Mouse (Mus musculus): ENCODE measurements around the gene Ugt1a6a. TPM values are rescaled to one million over a fixed set of nuclear protein-coding genes. Genes with fewer than 3 reads are reported as not detected.

Ugt1a6a gene
- polyA plus RNA-seq, 1 experiment from 2014 or later, result 4.4 TPM

DNA sequence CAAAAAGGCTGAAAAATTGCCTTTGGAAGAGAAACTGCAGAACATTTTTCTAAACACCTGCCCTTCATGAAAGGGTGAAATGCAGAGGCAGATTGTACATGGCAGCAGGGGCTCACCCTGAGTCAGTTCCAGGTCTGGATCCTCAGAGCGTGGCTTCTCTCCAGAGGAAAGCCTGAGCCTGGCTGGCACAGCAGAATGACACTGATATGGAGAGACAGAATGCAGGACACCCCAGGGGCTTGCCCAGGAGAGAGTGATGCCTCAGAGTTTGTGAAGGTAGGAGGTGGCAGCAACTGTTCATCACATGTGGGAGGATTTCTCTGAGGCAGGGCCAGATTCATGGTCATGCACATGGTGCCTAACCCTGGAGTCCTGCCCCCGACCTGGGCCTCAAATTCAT lies 65.4 kb downstream of the Ugt1a6a start:
- Histone ChIP-seq H3K36me3 (0 out of 2 replicates have a peak, but pooled peaks cover 3% of the 10 kb centered on the region), H3K27ac (replicated peaks) (no peak overlapping the region), H3K9ac (replicated peaks) (no peak overlapping the region), H3K9me3 (no peaks in the 10 kb centered on the region), H3K4me2 (replicated peaks) (no peak overlapping the region), H3K4me3 (no peak overlapping the region), H3K4me1 (peaks cover 1% of the 10 kb centered on the region; the same call in 1 of the 2 replicates), H3K27me3 (no peaks in the 10 kb centered on the region)
- WGBS, result 81% methylated on average over 2 of the region's 2 CpGs
- no peak for ATAC-seq (replicated peaks)

DNA sequence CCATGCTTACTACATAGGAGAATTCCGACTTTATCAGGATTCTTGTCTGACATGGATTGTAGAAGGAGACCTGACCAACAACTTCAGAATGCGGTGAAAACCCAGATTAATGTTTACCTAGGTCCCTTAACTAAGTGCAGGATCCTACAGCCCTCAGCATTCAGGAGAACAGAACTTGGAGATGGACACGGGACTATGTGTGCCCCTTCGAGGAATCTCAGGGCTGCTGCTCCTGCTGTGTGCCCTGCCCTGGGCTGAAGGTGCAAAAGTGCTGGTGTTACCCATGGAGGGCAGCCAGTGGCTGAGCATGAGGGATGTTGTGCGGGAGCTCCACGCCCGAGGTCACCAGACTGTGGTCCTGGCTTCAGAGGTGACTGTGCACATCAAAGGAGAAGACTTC lies 65.8 kb downstream of the Ugt1a6a start, which contains the start of gene Ugt1a2:
TSS of gene Ugt1a2 (plus strand) at position 146 of the 400 bp plus-strand sequence.
- Histone ChIP-seq H3K27ac (replicated peaks) (no peak within 1 kb of the TSS), H3K9me3 (no peaks in the 10 kb centered on the region), H3K27me3 (no peaks in the 10 kb centered on the region), H3K4me1 (peaks cover 6% of the 10 kb centered on the region; the same call in 1 of the 2 replicates), H3K4me2 (replicated peaks) (no peak within 1 kb of the TSS), H3K36me3 (0 out of 2 replicates have a peak, but pooled peaks cover 3% of the 10 kb centered on the region), H3K4me3 (no peak within 1 kb of the TSS), H3K9ac (replicated peaks) (no peak within 1 kb of the TSS)
- no peak for ATAC-seq (replicated peaks)
- WGBS, result 84% methylated on average over 7 of the region's 7 CpGs

DNA sequence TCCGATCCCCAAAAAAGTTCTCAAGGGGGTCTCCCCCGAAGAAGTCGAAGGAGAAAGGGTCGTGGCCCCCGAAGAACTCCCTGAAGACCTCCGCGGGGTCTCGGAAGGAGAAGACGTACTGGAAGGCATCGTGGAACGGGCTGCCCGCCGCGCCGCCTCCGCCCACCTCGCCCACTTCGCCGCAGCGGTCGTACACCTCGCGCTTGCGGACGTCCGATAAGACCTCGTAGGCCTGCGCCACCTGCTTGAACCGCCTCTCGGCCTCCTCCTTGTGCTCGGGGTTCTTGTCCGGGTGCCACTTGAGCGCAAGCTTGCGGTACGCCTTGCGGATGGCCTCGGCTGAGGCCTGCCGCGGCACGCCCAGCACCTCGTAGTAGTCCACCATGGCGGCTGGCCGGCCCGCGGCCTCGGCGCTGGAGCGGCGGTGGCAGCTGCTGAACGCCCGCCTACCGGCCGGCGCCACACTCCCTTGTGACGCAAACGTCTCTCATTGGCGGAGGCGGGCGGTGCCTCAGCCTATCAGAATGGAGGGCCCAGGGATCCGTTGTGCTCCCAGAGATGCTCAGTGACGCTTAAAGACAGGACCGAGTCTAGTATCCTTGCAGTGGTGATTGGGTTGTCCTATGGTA lies 70.8 kb downstream of the Ugt1a6a start, which contains the start of gene Dnajb3:
TSS of gene Dnajb3 (minus strand) at position 489 of the 629 bp plus-strand sequence.
- no peaks in the 10 kb centered on the region for H3K27me3 ChIP-seq
- peak; percentile 100 for ATAC-seq (replicated peaks)
- peak within 1 kb of the TSS; percentile 66 for H3K4me3 ChIP-seq
- WGBS, result 5% methylated on average over 59 of the region's 62 CpGs
- H3K4me1 ChIP-seq, result peaks cover 10% of the 10 kb centered on the region
- H3K4me2 ChIP-seq (replicated peaks), result peak within 1 kb of the TSS; percentile 92
- peak within 1 kb of the TSS; percentile 58; the same call in 1 of the 2 replicates for H3K27ac ChIP-seq (replicated peaks)
- H3K36me3 ChIP-seq, result 0 out of 2 replicates have a peak, but pooled peaks cover 3% of the 10 kb centered on the region
- H3K9me3 ChIP-seq, result no peaks in the 10 kb centered on the region
- H3K9ac ChIP-seq (replicated peaks), result peak within 1 kb of the TSS; percentile 64

DNA sequence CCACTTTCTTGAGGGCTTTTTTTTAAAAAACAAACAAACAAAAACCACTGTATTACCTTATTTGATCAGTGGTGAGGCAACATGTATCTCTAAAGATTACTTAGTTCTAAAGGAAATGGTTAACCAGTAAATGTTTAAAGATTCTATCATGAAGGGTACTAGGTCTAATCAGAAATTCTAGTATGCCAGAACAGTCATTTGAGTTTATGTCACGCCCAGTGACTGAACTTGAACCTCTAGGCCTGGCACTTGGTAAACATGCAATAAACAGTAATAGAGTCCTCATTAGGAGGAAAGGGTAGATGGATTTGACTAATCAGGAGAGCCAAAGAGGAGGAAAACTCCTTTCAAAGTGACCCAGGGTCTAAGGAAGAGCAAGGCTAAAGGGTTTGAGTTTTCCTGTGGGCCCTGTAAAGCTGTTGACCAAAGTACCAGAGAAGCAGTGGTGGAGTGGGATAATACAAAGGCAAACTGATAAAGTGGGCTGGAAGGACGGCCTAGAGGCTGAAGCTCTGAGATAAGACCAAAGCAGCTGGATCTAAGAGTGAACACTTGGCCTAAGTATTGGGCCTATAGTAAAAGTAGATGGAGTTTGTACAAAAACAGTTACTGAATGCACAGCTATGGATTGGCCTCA lies 72.4 kb downstream of the Ugt1a6a start:
- Histone ChIP-seq H3K4me2 (replicated peaks) (no peak overlapping the region), H3K27ac (replicated peaks) (no peak overlapping the region), H3K9me3 (peaks cover 7% of the 10 kb centered on the region), H3K36me3 (0 out of 2 replicates have a peak, but pooled peaks cover 3% of the 10 kb centered on the region), H3K4me1 (peaks cover 10% of the 10 kb centered on the region), H3K9ac (replicated peaks) (no peak overlapping the region), H3K4me3 (no peak overlapping the region), H3K27me3 (no peaks in the 10 kb centered on the region)
- WGBS, result 80% methylated on average over 2 of the region's 2 CpGs
- no peak for ATAC-seq (replicated peaks)

DNA sequence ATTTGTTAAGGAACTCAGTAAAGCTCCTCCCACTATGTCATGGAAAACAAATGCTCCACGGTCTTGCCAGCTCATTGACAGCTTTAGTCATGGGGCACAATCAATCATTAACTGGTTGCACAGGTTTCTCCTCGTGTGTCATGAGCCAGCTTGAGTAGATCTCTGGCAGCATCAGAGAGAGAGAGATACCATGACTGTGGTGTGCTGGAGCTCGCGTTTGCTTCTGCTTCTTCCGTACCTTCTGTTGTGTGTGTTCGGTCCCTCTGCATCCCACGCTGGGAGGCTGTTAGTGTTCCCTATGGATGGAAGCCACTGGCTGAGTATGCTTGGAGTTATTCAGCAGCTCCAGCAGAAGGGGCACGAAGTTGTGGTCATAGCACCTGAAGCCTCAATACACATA lies 77.2 kb downstream of the Ugt1a6a start, which contains the start of gene Ugt1a1:
TSS of gene Ugt1a1 (plus strand) at position 148 of the 400 bp plus-strand sequence.
- no peak for ATAC-seq (replicated peaks)
- H3K27ac ChIP-seq (replicated peaks), result no peak within 1 kb of the TSS
- H3K36me3 ChIP-seq, result no peaks in the 10 kb centered on the region
- 70% methylated on average over 8 of the region's 8 CpGs for WGBS
- no peak within 1 kb of the TSS for H3K4me2 ChIP-seq (replicated peaks)
- no peak within 1 kb of the TSS for H3K4me3 ChIP-seq
- H3K9me3 ChIP-seq, result peaks cover 51% of the 10 kb centered on the region
- no peak within 1 kb of the TSS for H3K9ac ChIP-seq (replicated peaks)
- H3K27me3 ChIP-seq, result no peaks in the 10 kb centered on the region
- no peaks in the 10 kb centered on the region for H3K4me1 ChIP-seq

DNA sequence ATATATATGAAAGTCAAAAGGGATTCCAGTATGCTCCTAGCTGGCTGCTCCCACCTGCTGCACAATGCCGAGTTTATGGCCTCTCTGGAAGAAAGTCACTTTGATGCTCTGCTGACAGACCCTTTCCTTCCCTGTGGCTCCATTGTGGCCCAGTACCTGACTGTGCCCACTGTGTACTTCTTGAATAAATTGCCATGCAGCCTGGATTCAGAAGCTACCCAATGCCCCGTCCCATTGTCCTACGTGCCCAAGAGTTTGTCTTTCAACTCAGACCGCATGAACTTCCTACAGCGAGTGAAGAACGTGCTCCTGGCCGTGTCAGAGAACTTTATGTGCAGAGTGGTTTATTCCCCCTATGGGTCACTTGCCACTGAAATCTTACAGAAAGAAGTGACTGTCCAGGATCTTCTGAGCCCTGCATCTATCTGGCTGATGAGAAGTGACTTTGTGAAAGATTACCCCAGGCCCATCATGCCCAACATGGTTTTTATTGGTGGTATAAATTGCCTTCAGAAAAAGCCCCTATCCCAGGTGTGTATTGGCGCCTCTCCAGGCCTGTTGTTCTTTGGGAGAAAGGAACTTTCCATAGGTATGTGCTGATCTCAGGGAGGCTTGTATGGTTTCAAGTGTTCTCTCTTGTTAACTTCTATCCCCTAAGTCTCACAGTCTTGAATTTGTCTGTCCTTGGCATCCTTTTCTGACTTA lies 77.9 kb downstream of the Ugt1a6a start:
- Histone ChIP-seq H3K27ac (replicated peaks) (no peak overlapping the region), H3K36me3 (no peaks in the 10 kb centered on the region), H3K27me3 (no peaks in the 10 kb centered on the region), H3K9me3 (peaks cover 58% of the 10 kb centered on the region), H3K9ac (replicated peaks) (no peak overlapping the region), H3K4me3 (no peak overlapping the region), H3K4me1 (no peaks in the 10 kb centered on the region), H3K4me2 (replicated peaks) (no peak overlapping the region)
- ATAC-seq (replicated peaks), result peak; percentile 11; the same call in 1 of the 2 replicates
- 62% methylated on average over 8 of the region's 8 CpGs for WGBS

- H3K27me3 ChIP-seq, result no peaks in the 10 kb centered on the region
- H3K4me3 ChIP-seq, result no peak overlapping the region
- H3K4me2 ChIP-seq (replicated peaks), result no peak overlapping the region
- peaks cover 60% of the 10 kb centered on the region for H3K9me3 ChIP-seq
- H3K36me3 ChIP-seq, result no peaks in the 10 kb centered on the region
- WGBS, result 79% methylated on average over 1 of the region's 1 CpGs
- ATAC-seq (replicated peaks), result no peak
- H3K27ac ChIP-seq (replicated peaks), result no peak overlapping the region
- H3K4me1 ChIP-seq, result no peaks in the 10 kb centered on the region
- no peak overlapping the region for H3K9ac ChIP-seq (replicated peaks)
These were observed 78.5 kb downstream of the Ugt1a6a start for GRCm38 (mm10) chr1:88213061-88213460.

GRCm38 (mm10) chr1:88213766-88214461 lies 79.3 kb downstream of the Ugt1a6a start:
- Histone ChIP-seq H3K27ac (replicated peaks) (no peak overlapping the region), H3K4me2 (replicated peaks) (no peak overlapping the region), H3K27me3 (no peaks in the 10 kb centered on the region), H3K4me1 (no peaks in the 10 kb centered on the region), H3K9me3 (peaks cover 60% of the 10 kb centered on the region), H3K9ac (replicated peaks) (no peak overlapping the region), H3K36me3 (no peaks in the 10 kb centered on the region), H3K4me3 (no peak overlapping the region)
- ATAC-seq (replicated peaks), result 0 out of 2 replicates have a peak, but pooled peaks have one; percentile 15
- WGBS, result 84% methylated on average over 2 of the region's 2 CpGs

- ATAC-seq (replicated peaks), result peak; percentile 12; the same call in 1 of the 2 replicates
- no peak overlapping the region for H3K4me2 ChIP-seq (replicated peaks)
These were observed 79.9 kb downstream of the Ugt1a6a start for GRCm38 (mm10) chr1:88214462-88214952.

DNA sequence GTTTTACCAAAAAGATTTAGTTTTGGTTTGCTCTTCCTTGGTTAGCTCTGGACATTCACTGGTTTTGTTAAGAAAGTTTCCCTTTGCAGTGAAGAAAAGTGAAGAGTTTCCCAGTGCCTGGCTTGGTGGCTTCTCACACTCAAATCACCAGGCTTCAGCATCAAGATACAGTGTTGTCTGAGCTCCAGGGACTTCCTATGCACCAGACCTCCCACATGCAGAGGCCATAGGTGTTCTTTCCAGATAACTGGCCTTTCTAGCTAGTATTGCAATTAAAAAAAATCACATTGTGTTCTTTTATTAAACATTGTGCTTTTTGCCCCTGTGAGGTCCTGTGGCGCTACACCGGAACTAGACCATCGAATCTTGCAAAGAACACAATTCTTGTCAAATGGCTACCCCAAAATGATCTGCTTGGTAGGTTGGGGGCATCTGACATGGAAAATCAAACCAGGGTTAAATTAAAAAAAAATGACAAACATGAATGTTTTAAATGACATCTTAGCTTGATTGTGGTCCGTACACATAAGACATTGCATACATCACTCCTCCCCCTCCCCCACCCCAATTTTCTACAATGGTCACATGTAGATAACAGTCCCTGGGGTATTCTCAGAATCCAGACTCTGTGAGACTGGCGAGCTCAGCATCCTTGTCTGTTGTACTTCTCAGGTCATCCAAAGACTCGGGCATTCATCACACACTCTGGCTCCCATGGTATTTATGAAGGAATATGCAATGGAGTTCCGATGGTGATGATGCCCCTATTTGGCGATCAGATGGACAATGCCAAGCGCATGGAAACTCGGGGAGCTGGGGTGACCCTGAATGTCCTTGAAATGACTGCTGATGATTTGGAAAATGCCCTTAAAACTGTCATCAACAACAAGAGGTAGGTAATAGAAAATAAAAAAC lies 81.1 kb downstream of the Ugt1a6a start:
- H3K4me1 ChIP-seq, result no peaks in the 10 kb centered on the region
- H3K27me3 ChIP-seq, result no peaks in the 10 kb centered on the region
- no peak for ATAC-seq (replicated peaks)
- H3K27ac ChIP-seq (replicated peaks), result no peak overlapping the region
- H3K9me3 ChIP-seq, result peaks cover 60% of the 10 kb centered on the region
- H3K9ac ChIP-seq (replicated peaks), result no peak overlapping the region
- H3K4me3 ChIP-seq, result no peak overlapping the region
- 69% methylated on average over 10 of the region's 10 CpGs for WGBS
- H3K36me3 ChIP-seq, result no peaks in the 10 kb centered on the region
- H3K4me2 ChIP-seq (replicated peaks), result no peak overlapping the region

More at GRCm38 (mm10) chr1:88214462-88214952, 79.9 kb downstream of the Ugt1a6a start:
- Histone ChIP-seq H3K4me1 (no peaks in the 10 kb centered on the region), H3K9ac (replicated peaks) (no peak overlapping the region), H3K9me3 (peaks cover 60% of the 10 kb centered on the region), H3K27me3 (no peaks in the 10 kb centered on the region), H3K27ac (replicated peaks) (no peak overlapping the region), H3K4me3 (no peak overlapping the region), H3K36me3 (no peaks in the 10 kb centered on the region)
- 80% methylated on average over 2 of the region's 2 CpGs for WGBS

- Histone ChIP-seq H3K27me3 (no peaks in the 10 kb centered on the region), H3K9me3 (peaks cover 56% of the 10 kb centered on the region), H3K36me3 (no peaks in the 10 kb centered on the region), H3K4me1 (no peaks in the 10 kb centered on the region), H3K27ac (replicated peaks) (no peak overlapping the region), H3K9ac (replicated peaks) (no peak overlapping the region), H3K4me3 (no peak overlapping the region), H3K4me2 (replicated peaks) (no peak overlapping the region)
- no peak for ATAC-seq (replicated peaks)
- WGBS, result 63% methylated on average over 2 of the region's 2 CpGs
These were observed 81.9 kb downstream of the Ugt1a6a start for GRCm38 (mm10) chr1:88216551-88216950.

All from forebrain, embryonic 15.5 days (tissue).